Mouse (Mus musculus) heart, embryonic 11.5 days (tissue): ENCODE measurements around the gene Sh3gl1. TPM values are rescaled to one million over a fixed set of nuclear protein-coding genes. Genes with fewer than 3 reads are reported as not detected.

Source experiments
- ATAC-seq: fragments of 200-750 bp; cut with Nextera tagmentation; replicated peaks from 2 replicates; pipeline ENCODE4 v1.8.0; 2017; ENCODE audit warnings: moderate library complexity; ENCODE audit not compliant: insufficient number of reproducible peaks, low FRiP score, low TSS enrichment
- H3K27ac ChIP-seq: fragments of 300-500 bp; sonication (generic); 2 replicates; pipeline ENCODE4 v1.5.1; 2014; ENCODE audit warnings: mild to moderate bottlenecking, low read depth, low read length
- H3K27me3 ChIP-seq: fragments of 300-500 bp; sonication (generic); 2 replicates; pipeline ENCODE4 v1.6.1; 2014; ENCODE audit warnings: mild to moderate bottlenecking, low read length, mixed read lengths; ENCODE audit not compliant: control insufficient read depth, insufficient read depth
- H3K36me3 ChIP-seq: fragments of 300-500 bp; sonication (generic); 2 replicates; pipeline ENCODE4 v1.6.1; 2014; ENCODE audit warnings: mild to moderate bottlenecking, low read length, moderate library complexity, mixed read lengths; ENCODE audit not compliant: control insufficient read depth, insufficient read depth
- H3K4me1 ChIP-seq: fragments of 300-500 bp; sonication (generic); 2 replicates; pipeline ENCODE4 v1.6.1; 2014; ENCODE audit warnings: low read length; ENCODE audit not compliant: control insufficient read depth, insufficient read depth
- H3K4me2 ChIP-seq: fragments of 300-500 bp; sonication (generic); 2 replicates; pipeline ENCODE4 v1.6.1; 2014; ENCODE audit warnings: mild to moderate bottlenecking, moderate library complexity
- H3K4me3 ChIP-seq: fragments of 300-500 bp; sonication (generic); 2 replicates; pipeline ENCODE4 v1.5.1; 2014; ENCODE audit warnings: low read depth, low read length
- H3K9ac ChIP-seq: fragments of 300-500 bp; sonication (generic); 2 replicates; pipeline ENCODE4 v1.6.1; 2014; ENCODE audit warnings: mild to moderate bottlenecking, low read depth, low read length, moderate library complexity
- H3K9me3 ChIP-seq: fragments of 300-500 bp; sonication (generic); replicated peaks from 2 replicates; pipeline ENCODE4 v1.6.1; 2016; ENCODE audit warnings: low read length; ENCODE audit not compliant: control insufficient read depth
- WGBS: fragments of 180-500 bp; shearing (Covaris S2); extraction: QIAGEN DNeasy Blood & Tissue Kit; methylation state at CpG from one replicate; pipeline ENCODE4 v1.1.7; 2014; ENCODE audit not compliant: insufficient replicate concordance; 5-methylcytosine and 5-hydroxymethylcytosine counted together
- polyA plus RNA-seq: library from polyadenylated mRNA; unstranded; fragments of >200 nt; fragmentation: Nextera tagmentation; extraction: Ambion mirVana; gene quantifications from 2 replicates; pipeline ENCODE4 v1.2.1, GENCODE M21; 2014

Gene Sh3gl1
- polyA plus RNA-seq, 1 experiment from 2014 or later: 90.6 TPM

GRCm38 (mm10) chr17:56027801-56028441, 8.5 kb downstream of the Sh3gl1 start:
- H3K9ac ChIP-seq: 0 out of 2 replicates have a peak overlapping the region, but pooled peaks have one; percentile 56

GRCm38 (mm10) chr17:56026881-56027280, 9.6 kb downstream of the Sh3gl1 start:
- H3K9ac ChIP-seq: no peak overlapping the region
- no peaks in the 10 kb centered on the region for H3K27me3 ChIP-seq
- H3K4me3 ChIP-seq: no peak overlapping the region
- no peaks in the 10 kb centered on the region for H3K9me3 ChIP-seq
- peaks cover 9% of the 10 kb centered on the region for H3K36me3 ChIP-seq
- WGBS: 75% methylated on average over 1 of the region's 1 CpGs
- H3K27ac ChIP-seq: no peak overlapping the region
- ATAC-seq: no peak
- H3K4me2 ChIP-seq: no peak overlapping the region
- H3K4me1 ChIP-seq: peaks cover 55% of the 10 kb centered on the region

More at GRCm38 (mm10) chr17:56027801-56028441, 8.5 kb downstream of the Sh3gl1 start:
- Histone ChIP-seq H3K27ac (no peak overlapping the region), H3K36me3 (peaks cover 9% of the 10 kb centered on the region), H3K4me1 (peaks cover 51% of the 10 kb centered on the region), H3K4me2 (no peak overlapping the region), H3K9me3 (no peaks in the 10 kb centered on the region), H3K27me3 (no peaks in the 10 kb centered on the region), H3K4me3 (no peak overlapping the region)
- 87% methylated on average over 5 of the region's 5 CpGs for WGBS
- no peak for ATAC-seq

- Histone ChIP-seq H3K27me3 (no peaks in the 10 kb centered on the region), H3K36me3 (peaks cover 9% of the 10 kb centered on the region), H3K9me3 (no peaks in the 10 kb centered on the region), H3K4me2 (no peak overlapping the region), H3K27ac (0 out of 2 replicates have a peak overlapping the region, but pooled peaks have one; percentile 12), H3K9ac (no peak overlapping the region), H3K4me3 (no peak overlapping the region), H3K4me1 (peaks cover 53% of the 10 kb centered on the region)
- 76% methylated on average over 1 of the region's 1 CpGs for WGBS
- ATAC-seq: no peak
Measured at GRCm38 (mm10) chr17:56026303-56026702, 10.1 kb downstream of the Sh3gl1 start.

GRCm38 (mm10) chr17:56024931-56025330, 11.5 kb downstream of the Sh3gl1 start:
- 0 out of 2 replicates have a peak overlapping the region, but pooled peaks have one; percentile 35 for H3K27ac ChIP-seq
- ATAC-seq: no peak
- H3K4me3 ChIP-seq: no peak overlapping the region
- H3K36me3 ChIP-seq: peaks cover 11% of the 10 kb centered on the region
- no peaks in the 10 kb centered on the region for H3K27me3 ChIP-seq
- H3K9ac ChIP-seq: 0 out of 2 replicates have a peak overlapping the region, but pooled peaks have one; percentile 28
- H3K4me2 ChIP-seq: no peak overlapping the region
- 47% methylated on average over 5 of the region's 5 CpGs for WGBS
- no peaks in the 10 kb centered on the region for H3K9me3 ChIP-seq
- H3K4me1 ChIP-seq: peaks cover 49% of the 10 kb centered on the region

GRCm38 (mm10) chr17:56024476-56024875, 12.0 kb downstream of the Sh3gl1 start:
- Histone ChIP-seq H3K4me1 (peaks cover 49% of the 10 kb centered on the region), H3K9ac (no peak overlapping the region; the same call in 1 of the 2 replicates), H3K27me3 (no peaks in the 10 kb centered on the region), H3K36me3 (peaks cover 8% of the 10 kb centered on the region), H3K9me3 (no peaks in the 10 kb centered on the region), H3K4me3 (no peak overlapping the region), H3K27ac (no peak overlapping the region), H3K4me2 (no peak overlapping the region)
- ATAC-seq: no peak
- 49% methylated on average over 2 of the region's 2 CpGs for WGBS

GRCm38 (mm10) chr17:56023386-56023785, 13.0 kb downstream of the Sh3gl1 start:
- peaks cover 9% of the 10 kb centered on the region for H3K36me3 ChIP-seq
- H3K4me2 ChIP-seq: no peak overlapping the region
- WGBS: 48% methylated on average over 5 of the region's 5 CpGs
- no peak overlapping the region for H3K9ac ChIP-seq
- no peaks in the 10 kb centered on the region for H3K9me3 ChIP-seq
- no peak overlapping the region for H3K27ac ChIP-seq
- no peak for ATAC-seq
- H3K4me1 ChIP-seq: peaks cover 49% of the 10 kb centered on the region
- no peaks in the 10 kb centered on the region for H3K27me3 ChIP-seq
- no peak overlapping the region for H3K4me3 ChIP-seq

GRCm38 (mm10) chr17:56022989-56023290, 13.5 kb downstream of the Sh3gl1 start:
- Histone ChIP-seq H3K27me3 (no peaks in the 10 kb centered on the region), H3K36me3 (peaks cover 12% of the 10 kb centered on the region; the same call in 1 of the 2 replicates), H3K9me3 (no peaks in the 10 kb centered on the region), H3K4me1 (peaks cover 49% of the 10 kb centered on the region), H3K4me2 (no peak overlapping the region), H3K27ac (no peak overlapping the region), H3K9ac (no peak overlapping the region), H3K4me3 (no peak overlapping the region)
- no peak for ATAC-seq
- 88% methylated on average over 4 of the region's 4 CpGs for WGBS

- no peak overlapping the region for H3K4me2 ChIP-seq
- H3K4me1 ChIP-seq: peaks cover 49% of the 10 kb centered on the region
- no peak overlapping the region for H3K27ac ChIP-seq
Measured at GRCm38 (mm10) chr17:56022131-56022988, 14.1 kb downstream of the Sh3gl1 start.

More at GRCm38 (mm10) chr17:56022131-56022988, 14.1 kb downstream of the Sh3gl1 start:
- H3K36me3 ChIP-seq: peaks cover 12% of the 10 kb centered on the region; the same call in 1 of the 2 replicates
- 78% methylated on average over 2 of the region's 2 CpGs for WGBS
- no peak overlapping the region for H3K9ac ChIP-seq
- no peak for ATAC-seq
- H3K4me3 ChIP-seq: no peak overlapping the region
- no peaks in the 10 kb centered on the region for H3K27me3 ChIP-seq
- no peaks in the 10 kb centered on the region for H3K9me3 ChIP-seq
